Mouse (Mus musculus) lung, embryonic 14.5 days (tissue): Measurements from ENCODE around the gene Clcc1. TPM values are rescaled to one million over a fixed set of nuclear protein-coding genes. Genes with fewer than 3 reads are reported as not detected.
"Not testable (repeated sequence)": the region's sequence is repeated elsewhere in the genome, so short reads cannot be mapped to it uniquely, and the experiment has no call there.

ENCODE experiments used
- ATAC-seq: fragments of 200-750 bp; cut with Nextera tagmentation; 2 replicates; pipeline ENCODE4 v1.8.0; 2017; ENCODE audit warnings: mild to moderate bottlenecking, moderate TSS enrichment, moderate library complexity; ENCODE audit not compliant: insufficient read depth
- DNase-seq: peaks from one replicate; pipeline ENCODE4 v3.0.0-alpha.2; 2015
- H3K27ac ChIP-seq: fragments of 300-500 bp; sonication (generic); 2 replicates; pipeline ENCODE4 v1.5.1; 2014; ENCODE audit warnings: low read depth, mild to moderate bottlenecking, moderate library complexity
- H3K27me3 ChIP-seq: fragments of 300-500 bp; sonication (generic); 2 replicates; pipeline ENCODE4 v1.6.1; 2014; ENCODE audit warnings: low read length, control low read depth; ENCODE audit not compliant: insufficient read depth
- H3K36me3 ChIP-seq: fragments of 300-500 bp; sonication (generic); 2 replicates; pipeline ENCODE4 v1.6.1; 2014; ENCODE audit warnings: control low read depth; ENCODE audit not compliant: insufficient read depth
- H3K4me1 ChIP-seq: fragments of 300-500 bp; sonication (generic); 2 replicates; pipeline ENCODE4 v1.6.1; 2014; ENCODE audit warnings: antibody characterized with exemption, control low read depth; ENCODE audit not compliant: insufficient read depth
- H3K4me2 ChIP-seq: fragments of 300-500 bp; sonication (generic); 2 replicates; pipeline ENCODE4 v1.6.1; 2014; ENCODE audit warnings: mild to moderate bottlenecking
- H3K4me3 ChIP-seq: fragments of 300-500 bp; sonication (generic); 2 replicates; pipeline ENCODE4 v1.5.1; 2014; ENCODE audit warnings: low read depth, low read length
- H3K9ac ChIP-seq: fragments of 300-500 bp; sonication (generic); 2 replicates; pipeline ENCODE4 v1.6.1; 2014
- H3K9me3 ChIP-seq: fragments of 300-500 bp; sonication (generic); 2 replicates; pipeline ENCODE4 v1.6.1; 2016; ENCODE audit warnings: low read depth, low read length, control low read depth
- CTCF ChIP-seq: IDR thresholded peaks from 2 replicates; pipeline ENCODE4 v1.5.1; 2016; ENCODE audit warnings: antibody characterized with exemption, low read depth
- WGBS: fragments of 180-500 bp; shearing (Covaris S2); extraction: QIAGEN DNeasy Blood & Tissue Kit; methylation state at CpG from one replicate; pipeline ENCODE4 v1.1.7; 2014; 5-methylcytosine and 5-hydroxymethylcytosine counted together
- polyA plus RNA-seq: library from polyadenylated mRNA; unstranded; fragments of >200 nt; fragmentation: Nextera tagmentation; extraction: Ambion mirVana; gene quantifications from 2 replicates; pipeline ENCODE4 v1.2.1, GENCODE M21; 2014

The Clcc1 gene
- polyA plus RNA-seq = 80.4 and 85.9 TPM in 2 replicates

DNA sequence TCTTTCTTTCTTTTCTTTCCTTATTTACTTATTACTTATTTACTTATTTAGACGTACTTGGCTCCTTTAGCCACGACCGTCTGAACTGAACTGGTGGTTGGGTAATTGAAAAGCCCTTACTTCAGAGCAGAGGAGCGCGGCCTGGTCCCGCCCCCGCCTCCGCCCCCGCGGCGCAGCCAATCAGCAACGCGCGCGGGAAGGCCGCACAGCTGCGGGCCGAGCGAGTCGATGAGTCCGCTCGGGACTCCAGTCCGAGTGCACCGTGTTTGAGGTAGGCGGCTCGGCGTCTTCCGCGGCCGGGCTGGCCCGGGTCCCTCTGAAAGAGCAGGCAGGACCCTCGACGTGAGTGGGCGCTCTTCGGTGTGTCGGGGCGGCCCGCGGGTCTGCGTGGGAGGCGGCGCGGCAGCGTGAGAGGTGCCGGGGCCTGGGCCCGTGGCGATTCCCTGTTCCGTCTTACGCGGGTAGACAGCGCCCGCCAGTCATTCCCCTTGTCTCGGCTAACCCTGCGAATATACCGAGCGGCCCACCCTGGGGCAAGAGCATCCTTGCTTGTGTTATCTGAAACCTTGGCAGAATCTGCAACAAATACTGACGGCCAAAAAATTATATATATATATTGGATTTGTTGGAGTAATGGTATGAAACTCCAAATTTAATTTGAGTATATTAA lies at the start of gene Clcc1:
Gene Clcc1 (plus strand): TSS at position 204 of the 670 bp plus-strand sequence.
- Histone ChIP-seq H3K4me3 (peak within 1 kb of the TSS; percentile 79), H3K4me2 (peak within 1 kb of the TSS; percentile 75), H3K27ac (peak within 1 kb of the TSS; percentile 85), H3K27me3 (no peaks in the 10 kb centered on the region), H3K9ac (peak within 1 kb of the TSS; percentile 89), H3K9me3 (no peaks in the 10 kb centered on the region), H3K4me1 (peaks cover 4% of the 10 kb centered on the region; the same call in 1 of the 2 replicates), H3K36me3 (no peaks in the 10 kb centered on the region)
- no peak for TF ChIP-seq CTCF
- DNase-seq (peak; percentile 96), ATAC-seq (peak; percentile 98)
- under 1% methylated on average over 57 of the region's 57 CpGs for WGBS

DNA sequence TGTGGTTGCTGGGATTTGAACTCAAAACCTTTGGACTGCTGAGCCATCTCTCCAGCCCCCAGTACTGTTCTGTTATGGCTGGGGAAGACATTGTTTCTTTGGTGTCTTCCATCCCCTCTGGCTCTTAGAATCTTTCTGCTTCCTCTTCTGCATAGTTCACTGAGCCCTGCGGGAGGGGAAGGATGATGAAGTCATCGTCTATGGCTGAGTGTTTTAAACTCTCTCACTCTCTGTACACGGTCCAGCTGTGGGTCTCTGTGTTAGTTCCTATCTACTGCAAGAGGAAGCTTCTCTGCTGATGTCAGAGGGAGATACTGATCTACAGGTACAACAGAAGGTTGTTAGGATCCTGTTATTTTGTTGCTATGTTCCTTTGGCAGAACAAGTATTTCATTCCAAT lies 44.8 kb upstream of the Clcc1 start:
- WGBS = 47% methylated on average over 3 of the region's 3 CpGs
- TF ChIP-seq CTCF = no peak

DNA sequence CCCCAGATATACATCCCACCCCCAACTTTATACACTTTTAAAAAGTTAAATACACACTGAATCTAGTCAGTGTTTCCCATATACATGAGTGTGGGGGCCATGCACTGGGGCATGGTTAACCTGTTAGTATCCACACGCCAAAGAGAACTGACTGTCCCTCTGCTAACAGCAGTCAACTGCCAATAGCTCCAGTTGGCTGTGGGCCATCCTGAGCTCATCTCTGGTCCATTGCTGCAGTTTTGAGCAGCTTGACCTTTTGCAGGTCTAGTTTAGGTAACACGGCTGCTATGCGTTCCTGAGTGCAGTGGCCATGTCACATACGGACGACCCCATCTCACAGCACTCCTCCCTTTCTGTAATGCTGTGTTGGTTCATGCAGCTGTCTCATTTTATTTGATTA lies 19.0 kb upstream of the Clcc1 start:
- Histone ChIP-seq H3K9ac (no peak overlapping the region), H3K4me1 (no peaks in the 10 kb centered on the region), H3K36me3 (no peaks in the 10 kb centered on the region), H3K4me3 (no peak overlapping the region), H3K9me3 (no peaks in the 10 kb centered on the region), H3K27ac (no peak overlapping the region), H3K4me2 (no peak overlapping the region), H3K27me3 (no peaks in the 10 kb centered on the region)
- ATAC-seq (no peak), DNase-seq (no peak)
- no peak for TF ChIP-seq CTCF
- WGBS = 50% methylated on average over 5 of the region's 5 CpGs

More for the DNA sequence above, 44.8 kb upstream of the Clcc1 start:
- DNase-seq (no peak), ATAC-seq (no peak)
- Histone ChIP-seq H3K27ac (no peak overlapping the region), H3K4me1 (no peaks in the 10 kb centered on the region), H3K27me3 (no peaks in the 10 kb centered on the region), H3K36me3 (no peaks in the 10 kb centered on the region), H3K4me3 (no peak overlapping the region), H3K4me2 (no peak overlapping the region), H3K9me3 (no peaks in the 10 kb centered on the region), H3K9ac (no peak overlapping the region)

DNA sequence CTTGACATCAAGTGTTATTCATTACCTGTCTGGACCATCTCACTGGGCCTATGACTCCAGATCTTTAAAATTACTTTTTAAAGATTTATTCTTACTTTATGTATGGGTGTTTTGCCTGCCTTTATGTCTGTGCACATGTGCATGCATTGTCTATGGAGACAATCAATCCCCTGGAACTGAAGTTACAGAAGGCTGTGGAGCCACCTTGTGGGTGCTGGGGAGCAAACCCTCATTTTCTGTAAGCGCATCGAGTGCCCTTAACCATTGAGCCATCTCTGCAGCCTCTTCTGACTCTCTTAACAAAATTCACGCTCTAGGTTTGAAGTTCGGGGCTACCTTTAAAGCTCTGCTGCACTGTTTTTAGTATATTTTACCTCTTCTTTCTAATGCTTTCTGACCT lies 14.3 kb upstream of the Clcc1 start:
- no peak overlapping the region for H3K4me2 ChIP-seq
- H3K4me1 ChIP-seq = no peaks in the 10 kb centered on the region
- WGBS = 65% methylated on average over 4 of the region's 4 CpGs
- no peaks in the 10 kb centered on the region for H3K36me3 ChIP-seq
- no peak overlapping the region for H3K9ac ChIP-seq
- peak; percentile 38; the same call in 1 of the 2 replicates for TF ChIP-seq CTCF
- no peaks in the 10 kb centered on the region for H3K9me3 ChIP-seq
- H3K4me3 ChIP-seq = no peak overlapping the region
- no peak overlapping the region for H3K27ac ChIP-seq
- peak; percentile 21 for DNase-seq
- no peak for ATAC-seq
- no peaks in the 10 kb centered on the region for H3K27me3 ChIP-seq

DNA sequence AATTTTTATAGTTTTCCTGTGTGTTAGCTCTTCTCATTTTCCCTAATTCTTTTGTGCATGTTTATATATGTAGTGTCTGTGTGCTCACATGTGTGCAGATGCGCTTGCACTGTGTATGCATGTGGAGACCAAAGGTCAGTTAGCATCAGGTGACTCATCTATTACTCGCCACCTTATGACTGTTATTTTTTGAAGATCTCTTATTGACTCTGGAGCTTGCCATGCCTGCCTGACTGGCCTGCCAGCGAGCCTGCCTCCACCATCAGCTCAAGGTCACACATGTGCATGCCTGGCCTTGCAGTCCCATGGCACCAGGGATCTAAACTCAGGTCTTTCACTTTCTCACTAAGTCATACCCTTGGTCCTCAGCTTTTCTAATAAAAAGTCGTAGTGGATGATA lies 12.7 kb upstream of the Clcc1 start:
- no peak for TF ChIP-seq CTCF
- H3K36me3 ChIP-seq = 0 out of 2 replicates have a peak, but pooled peaks cover 3% of the 10 kb centered on the region
- H3K27ac ChIP-seq = no peak overlapping the region
- 67% methylated on average over 4 of the region's 4 CpGs for WGBS
- H3K4me2 ChIP-seq = no peak overlapping the region
- H3K9me3 ChIP-seq = no peaks in the 10 kb centered on the region
- no peaks in the 10 kb centered on the region for H3K4me1 ChIP-seq
- no peak overlapping the region for H3K4me3 ChIP-seq
- no peaks in the 10 kb centered on the region for H3K27me3 ChIP-seq
- ATAC-seq (no peak), DNase-seq (no peak)
- no peak overlapping the region for H3K9ac ChIP-seq

DNA sequence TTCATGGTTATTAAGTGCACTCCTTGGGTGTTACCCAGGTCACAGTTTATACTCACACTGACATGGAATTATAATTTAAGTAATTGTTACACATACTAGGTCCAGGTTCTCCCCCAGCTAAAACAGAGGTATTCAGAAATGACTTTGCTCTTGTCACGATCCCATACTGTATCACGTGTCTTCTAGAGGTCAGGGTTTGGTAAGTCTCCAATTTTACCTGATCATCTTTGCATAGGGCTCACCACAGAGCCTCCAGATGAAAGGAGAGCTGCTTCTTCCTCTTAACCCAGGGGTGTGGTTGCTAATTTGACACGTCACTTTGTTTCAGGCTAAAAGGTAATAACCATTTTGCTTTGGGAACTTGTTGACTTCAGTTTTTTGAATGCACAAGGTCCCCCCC lies 8.9 kb upstream of the Clcc1 start:
- DNase-seq (no peak), ATAC-seq (no peak)
- Histone ChIP-seq H3K4me2 (no peak overlapping the region), H3K4me1 (no peaks in the 10 kb centered on the region), H3K9ac (no peak overlapping the region), H3K27me3 (no peaks in the 10 kb centered on the region), H3K9me3 (no peaks in the 10 kb centered on the region), H3K27ac (no peak overlapping the region), H3K36me3 (0 out of 2 replicates have a peak, but pooled peaks cover 3% of the 10 kb centered on the region), H3K4me3 (no peak overlapping the region)
- TF ChIP-seq CTCF = no peak
- WGBS = 86% methylated on average over 3 of the region's 3 CpGs

DNA sequence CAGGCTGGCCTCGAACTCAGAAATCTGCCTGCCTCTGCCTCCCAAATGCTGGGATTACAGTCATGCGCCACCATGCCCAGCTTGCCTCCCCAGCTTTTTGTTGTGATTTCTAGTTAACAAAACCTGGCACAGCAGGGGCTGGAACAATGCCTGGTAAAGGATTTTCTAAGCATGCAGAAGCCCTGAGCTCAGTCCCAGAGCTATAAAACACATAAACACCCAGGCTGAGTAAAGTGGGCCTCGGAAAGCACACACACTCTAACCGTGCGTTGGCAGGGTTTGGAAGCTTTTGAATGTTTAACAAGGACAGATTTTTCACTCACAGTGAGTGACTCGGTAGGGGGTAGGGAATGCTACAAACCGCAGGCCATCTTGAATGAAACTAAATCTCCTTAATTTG lies 7.7 kb upstream of the Clcc1 start:
- ATAC-seq = no peak
- Histone ChIP-seq H3K36me3 (0 out of 2 replicates have a peak, but pooled peaks cover 3% of the 10 kb centered on the region), H3K9ac (no peak overlapping the region), H3K4me2 (no peak overlapping the region), H3K9me3 (no peaks in the 10 kb centered on the region), H3K4me1 (no peaks in the 10 kb centered on the region), H3K4me3 (no peak overlapping the region), H3K27me3 (no peaks in the 10 kb centered on the region), H3K27ac (no peak overlapping the region)
- TF ChIP-seq CTCF = no peak
- DNase-seq = no peak
- 66% methylated on average over 7 of the region's 7 CpGs for WGBS

DNA sequence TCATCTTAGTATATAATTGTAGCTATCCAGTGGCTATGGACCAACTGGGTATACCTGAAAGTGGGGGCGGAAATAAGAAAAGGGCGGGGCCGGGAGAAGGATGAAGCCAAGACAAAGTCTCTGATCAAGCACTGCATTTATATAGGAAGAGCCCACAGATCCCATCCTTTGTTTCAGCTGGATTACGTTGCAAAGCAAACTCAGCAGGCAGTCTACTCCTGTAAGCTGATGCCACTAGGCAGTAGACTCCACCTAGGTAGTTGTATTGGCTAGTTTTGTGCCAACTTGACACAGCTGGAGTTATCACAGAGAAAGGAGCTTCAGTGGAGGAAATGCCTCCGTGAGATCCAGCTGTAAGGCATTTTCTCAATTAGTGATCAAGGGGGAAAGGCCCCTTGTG lies 6.0 kb upstream of the Clcc1 start:
- H3K9ac ChIP-seq = not testable (repeated sequence)
- WGBS = 42% methylated on average over 5 of the region's 5 CpGs

More for the DNA sequence above, 6.0 kb upstream of the Clcc1 start:
- not testable (repeated sequence) for DNase-seq, H3K9me3 ChIP-seq, ATAC-seq, H3K27ac ChIP-seq, H3K4me1 ChIP-seq, H3K36me3 ChIP-seq, H3K4me3 ChIP-seq, H3K4me2 ChIP-seq, H3K27me3 ChIP-seq
